Mouse (Mus musculus): ENCODE data around the gene Zfp456. TPM values are rescaled to one million over a fixed set of nuclear protein-coding genes. Genes with fewer than 3 reads are reported as not detected.

Gene Zfp456
- 6.9 TPM for polyA plus RNA-seq (2017; shearing (Covaris generic))

DNA sequence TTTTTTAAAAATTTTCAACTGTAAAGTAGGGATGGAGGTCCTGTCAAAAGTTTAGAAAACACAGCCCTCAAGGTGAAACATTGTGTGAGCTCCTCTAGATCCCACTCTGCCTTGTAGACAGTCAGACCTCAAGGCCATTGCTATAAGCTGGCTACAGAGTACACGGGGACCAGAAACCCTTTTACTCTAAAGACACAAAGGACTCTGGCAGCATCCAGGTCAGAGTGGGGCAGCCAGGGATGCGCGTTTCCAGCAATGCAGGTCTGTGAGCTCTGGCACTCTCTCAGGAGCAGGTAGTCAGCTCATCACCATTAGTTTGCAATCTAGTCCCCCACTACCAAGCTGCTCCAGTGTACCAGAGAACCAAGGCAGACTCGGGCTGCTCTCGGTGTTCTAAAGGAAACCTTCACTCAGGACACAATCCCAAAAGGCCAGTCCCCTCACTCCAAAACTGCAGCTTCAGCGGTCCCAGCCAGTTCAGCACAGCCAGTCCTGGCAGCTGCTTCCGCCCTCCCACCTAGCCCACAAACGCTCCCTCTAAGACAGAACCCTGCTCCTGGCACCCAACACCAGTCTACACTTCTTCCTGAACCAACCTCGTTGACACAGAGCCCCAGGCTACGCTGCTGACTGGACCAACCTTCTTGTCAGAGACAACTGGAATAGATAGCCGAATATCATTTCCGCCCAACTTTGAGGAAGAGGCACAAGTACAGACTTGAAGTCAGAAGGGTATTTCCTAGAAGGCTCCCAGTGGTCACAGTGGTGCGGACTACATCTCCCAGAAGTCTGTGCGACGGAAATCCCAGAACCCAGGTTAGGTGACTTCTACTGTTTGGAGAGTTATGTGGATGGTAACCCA lies at the start of gene Zfp456, which contains the start of gene Gm28041:
Zfp456 (minus strand) TSS at position 761 of the 862 bp plus-strand sequence.
Gm28041 (minus strand) TSS at position 684 of the 862 bp plus-strand sequence.

DNA sequence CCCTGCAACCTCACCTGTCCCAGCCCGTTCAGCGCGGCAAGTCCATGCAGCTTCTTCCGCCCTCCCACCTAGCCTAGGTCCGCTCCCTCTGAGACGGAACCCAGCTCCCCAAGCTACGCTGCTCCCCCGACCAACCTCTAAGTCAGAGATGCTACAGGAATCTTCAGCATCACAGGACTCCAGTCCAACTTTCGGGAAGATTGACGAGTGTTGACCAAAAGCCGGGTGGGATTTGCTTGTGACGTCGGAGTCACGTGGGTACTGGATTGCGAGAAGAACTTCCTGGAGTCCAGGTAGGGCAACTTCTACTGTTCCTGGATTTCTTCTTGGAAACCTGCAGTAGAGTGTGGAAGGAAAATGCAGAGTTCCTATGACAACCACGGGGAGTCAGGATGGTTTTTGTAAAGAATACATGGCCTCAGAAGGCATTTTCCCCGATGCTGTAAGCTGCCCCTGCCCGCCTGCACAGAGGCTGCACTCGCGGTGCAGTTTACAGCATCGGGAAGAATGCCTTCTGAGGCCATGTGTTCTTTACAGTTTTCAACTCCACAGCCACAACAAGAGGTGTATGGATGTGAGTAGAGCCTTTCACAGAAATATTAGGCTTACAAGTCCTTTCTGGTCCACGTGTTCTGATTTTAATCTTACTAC lies 45.7 kb upstream of the Zfp456 start, which contains the start of gene Zfp459:
Zfp459 (minus strand) TSS at position 212 of the 651 bp plus-strand sequence.

DNA sequence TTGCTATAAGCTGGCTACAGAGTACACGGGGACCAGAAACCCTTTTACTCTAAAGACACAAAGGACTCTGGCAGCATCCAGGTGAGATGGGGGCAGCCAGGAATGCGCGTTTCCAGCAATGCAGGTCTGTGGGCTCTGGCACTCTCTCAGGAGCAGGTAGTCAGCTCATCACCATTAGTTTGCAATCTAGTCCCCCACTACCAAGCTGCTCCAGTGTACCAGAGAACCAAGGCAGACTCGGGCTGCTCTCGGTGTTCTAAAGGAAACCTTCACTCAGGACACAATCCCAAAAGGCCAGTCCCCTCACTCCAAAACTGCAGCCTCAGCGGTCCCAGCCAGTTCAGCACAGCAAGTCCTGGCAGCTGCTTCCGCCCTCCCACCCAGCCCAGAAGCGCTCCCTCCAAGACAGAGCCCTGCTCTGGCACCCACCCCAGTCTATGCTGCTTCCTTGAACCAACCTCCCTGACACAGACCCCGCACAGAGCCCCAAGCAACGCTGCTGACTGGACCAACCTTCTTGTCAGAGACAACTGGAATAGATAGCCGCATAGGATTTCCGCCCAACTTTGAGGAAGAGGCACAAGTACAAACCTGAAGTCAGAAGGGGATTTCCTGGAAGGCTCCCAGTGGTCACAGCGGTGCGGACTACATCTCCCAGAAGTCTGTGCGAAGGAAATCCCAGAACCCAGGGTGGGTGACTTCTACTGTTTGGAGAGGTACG lies 23.7 kb upstream of the Zfp456 start, which contains the start of gene Zfp429:
Zfp429 (minus strand) TSS at position 637 of the 721 bp plus-strand sequence.

DNA sequence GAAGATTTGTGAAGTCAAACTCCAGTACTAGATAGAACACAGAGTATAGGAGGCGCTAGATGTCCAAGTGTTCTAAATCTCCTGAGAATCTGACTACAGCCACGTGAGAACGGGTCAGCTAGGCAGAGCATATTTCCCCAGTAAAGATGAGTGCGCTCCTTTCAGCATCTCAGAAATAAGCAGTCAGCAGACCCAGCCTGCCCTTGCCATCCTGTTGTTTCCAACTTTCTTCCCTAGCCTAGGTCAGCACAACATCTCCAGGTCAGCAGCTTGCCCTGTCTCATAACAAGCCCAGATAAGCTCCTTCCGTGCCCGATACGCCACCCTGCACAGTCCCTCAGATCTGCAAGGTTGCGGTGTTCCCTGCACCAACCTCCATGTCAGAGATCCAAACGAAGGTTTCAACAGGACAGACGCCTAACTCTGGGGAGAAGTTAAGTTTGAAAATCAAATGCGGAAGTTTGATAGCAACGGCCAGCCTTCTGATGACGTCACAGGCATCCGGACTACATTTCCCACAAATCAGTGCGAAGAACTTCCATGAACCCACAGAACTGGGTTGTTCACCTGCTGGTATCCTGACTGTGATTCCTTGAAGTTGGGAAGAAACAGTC lies 15.4 kb downstream of the Zfp456 start, which contains the start of the genes Gm28044 and Zfp953:
Gm28044 (minus strand) TSS at position 406 of the 614 bp plus-strand sequence.
Zfp953 (minus strand) TSS at position 475 of the 614 bp plus-strand sequence.

DNA sequence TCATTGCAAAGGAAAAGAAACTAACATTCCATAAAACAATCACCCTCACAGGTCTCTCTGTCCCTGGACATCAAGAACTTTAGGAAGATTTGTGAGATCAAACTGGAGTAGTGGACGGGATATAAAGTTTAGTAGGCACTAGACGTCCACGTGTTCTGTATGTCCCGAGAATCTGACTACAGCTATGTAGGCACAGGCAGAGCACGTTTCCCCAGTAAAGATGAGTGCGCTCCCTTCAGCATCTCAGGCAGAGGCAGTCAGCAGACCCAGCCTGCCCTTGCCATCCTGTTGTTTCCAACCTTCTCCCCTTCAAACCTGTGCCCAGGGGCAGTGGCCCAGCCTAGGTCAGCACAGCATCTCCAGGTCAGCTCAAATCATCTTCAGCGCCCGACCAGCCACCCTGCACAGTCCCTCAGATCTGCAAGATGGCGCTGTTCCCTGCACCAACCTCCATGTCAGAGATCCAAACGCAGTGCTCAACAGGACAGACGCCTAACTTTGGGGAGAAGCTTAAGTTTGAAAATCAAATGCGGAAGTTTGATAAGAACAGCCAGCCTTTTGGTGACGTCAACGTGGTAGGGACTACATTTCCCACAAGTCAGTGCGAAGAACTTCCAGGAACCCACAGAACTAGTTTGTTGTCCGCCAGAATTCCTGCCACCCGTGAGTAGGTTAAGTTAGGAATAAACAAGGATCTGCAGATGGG lies 43.4 kb downstream of the Zfp456 start, which contains the start of gene Zfp595:
Zfp595 (minus strand) TSS at position 552 of the 706 bp plus-strand sequence.

Other genes with a start within 250 kb of the Zfp456 start
- 15.3 TPM for gene Rsl1, start 202.6 kb downstream of the Zfp456 start, polyA plus RNA-seq (2017; shearing (Covaris generic))
- gene Zfp455, start 181.3 kb downstream of the Zfp456 start, polyA plus RNA-seq (2017; shearing (Covaris generic)): 4.6 TPM
- 2.3 TPM for gene Zfp458, start 97.3 kb downstream of the Zfp456 start, polyA plus RNA-seq (2017; shearing (Covaris generic))
- 0.77 TPM for gene Zfp457, start 69.3 kb downstream of the Zfp456 start, polyA plus RNA-seq (2017; shearing (Covaris generic))
- 7.8 TPM for gene Zfp595, start 43.2 kb downstream of the Zfp456 start, polyA plus RNA-seq (2017; shearing (Covaris generic))
- 0.78 TPM for gene Gm28044, start 15.3 kb downstream of the Zfp456 start, polyA plus RNA-seq (2017; shearing (Covaris generic))
- gene Zfp953, start 15.2 kb downstream of the Zfp456 start, polyA plus RNA-seq (2017; shearing (Covaris generic)): 3.3 TPM
- 1.2 TPM for gene Gm28041, start 77 bp downstream of the Zfp456 start, polyA plus RNA-seq (2017; shearing (Covaris generic))
- 21.4 TPM for gene Zfp429, start 24.0 kb upstream of the Zfp456 start, polyA plus RNA-seq (2017; shearing (Covaris generic))
- 4.0 TPM for gene Zfp459, start 45.6 kb upstream of the Zfp456 start, polyA plus RNA-seq (2017; shearing (Covaris generic))
- 15.4 TPM for gene Zfp874a, start 75.8 kb upstream of the Zfp456 start, polyA plus RNA-seq (2017; shearing (Covaris generic))
- 11.5 TPM for gene Zfp874b, start 108.4 kb upstream of the Zfp456 start, polyA plus RNA-seq (2017; shearing (Covaris generic))
- 15.2 TPM for gene Zfp58, start 124.7 kb upstream of the Zfp456 start, polyA plus RNA-seq (2017; shearing (Covaris generic))
- not detected for gene Gm26965, start 150.3 kb upstream of the Zfp456 start, polyA plus RNA-seq (2017; shearing (Covaris generic))
- 41.3 TPM for gene Zfp87, start 150.4 kb upstream of the Zfp456 start, polyA plus RNA-seq (2017; shearing (Covaris generic))
- 18.8 TPM for gene Zfp748, start 178.0 kb upstream of the Zfp456 start, polyA plus RNA-seq (2017; shearing (Covaris generic))
- gene Zfp729b, start 233.9 kb upstream of the Zfp456 start, polyA plus RNA-seq (2017; shearing (Covaris generic)): 7.9 TPM

Data from CD4-positive, CD25-positive, alpha-beta regulatory T cell (primary cell).